Mouse (Mus musculus): ENCODE measurements around the gene Ulk4. TPM values are rescaled to one million over a fixed set of nuclear protein-coding genes. Genes with fewer than 3 reads are reported as not detected.

The Ulk4 gene
- polyA plus RNA-seq, 1 experiment, result 1.1 TPM

- no peaks in the 10 kb centered on the region for H3K36me3 ChIP-seq (ENCODE audit: control insufficient read depth, insufficient read depth)
- TF ChIP-seq MYOD1 (IDR thresholded peaks at IDR 0.05; ENCODE audit: control insufficient read depth, insufficient read length, low read depth) (no peak), FOSL1 (IDR thresholded peaks at IDR 0.05; ENCODE audit: insufficient read depth, low read length, poor library complexity, severe bottlenecking) (no peak), MAX (IDR thresholded peaks at IDR 0.05) (no peak), CTCF (IDR thresholded peaks at IDR 0.05; ENCODE audit: control insufficient read depth, insufficient read depth, insufficient read length) (no peak), MYOG (IDR thresholded peaks at IDR 0.05; ENCODE audit: control insufficient read depth, extremely low read depth, insufficient read length) (no peak), CEBPB (IDR thresholded peaks at IDR 0.05; ENCODE audit: low read depth) (no peak), USF1 (IDR thresholded peaks at IDR 0.05; ENCODE audit: low read depth) (no peak)
- H3K4me3 ChIP-seq (ENCODE audit: insufficient read depth, poor library complexity, severe bottlenecking), result no peak overlapping the region
- no peaks in the 10 kb centered on the region for H3K79me3 ChIP-seq (ENCODE audit: low read depth)
- H3K79me2 ChIP-seq (ENCODE audit: control insufficient read depth, insufficient read depth), result no peaks in the 10 kb centered on the region
- no peaks in the 10 kb centered on the region for H3K27me3 ChIP-seq (ENCODE audit: control insufficient read depth, insufficient read depth, insufficient read length)
- H3ac ChIP-seq (ENCODE audit: control insufficient read depth, insufficient read length, low read depth), result no peak overlapping the region
Observed at GRCm38 (mm10) chr9:121064606-121065355, 212.2 kb downstream of the Ulk4 start.

- no peak overlapping the region for H3ac ChIP-seq (ENCODE audit: control insufficient read depth, insufficient read length, low read depth)
- TF ChIP-seq MYOD1 (IDR thresholded peaks at IDR 0.05; ENCODE audit: control insufficient read depth, insufficient read length, low read depth), result no peak
- no peak for TF ChIP-seq CEBPB (IDR thresholded peaks at IDR 0.05; ENCODE audit: low read depth)
Observed at GRCm38 (mm10) chr9:121062671-121063070, 214.3 kb downstream of the Ulk4 start.

GRCm38 (mm10) chr9:121061820-121062623 is 215.0 kb downstream of the Ulk4 start:
- Histone ChIP-seq H3K79me3 (ENCODE audit: low read depth) (no peaks in the 10 kb centered on the region), H3K79me2 (ENCODE audit: control insufficient read depth, insufficient read depth) (no peaks in the 10 kb centered on the region), H3K36me3 (ENCODE audit: control insufficient read depth, insufficient read depth) (no peaks in the 10 kb centered on the region), H3ac (ENCODE audit: control insufficient read depth, insufficient read length, low read depth) (no peak overlapping the region), H3K27me3 (ENCODE audit: control insufficient read depth, insufficient read depth, insufficient read length) (no peaks in the 10 kb centered on the region), H3K4me3 (ENCODE audit: insufficient read depth, poor library complexity, severe bottlenecking) (no peak overlapping the region)
- TF ChIP-seq CEBPB (IDR thresholded peaks at IDR 0.05; ENCODE audit: low read depth), result no peak

More at GRCm38 (mm10) chr9:121062671-121063070, 214.3 kb downstream of the Ulk4 start:
- H3K4me3 ChIP-seq (ENCODE audit: insufficient read depth, poor library complexity, severe bottlenecking), result no peak overlapping the region
- H3K79me2 ChIP-seq (ENCODE audit: control insufficient read depth, insufficient read depth), result no peaks in the 10 kb centered on the region
- H3K36me3 ChIP-seq (ENCODE audit: control insufficient read depth, insufficient read depth), result no peaks in the 10 kb centered on the region
- no peaks in the 10 kb centered on the region for H3K79me3 ChIP-seq (ENCODE audit: low read depth)
- no peaks in the 10 kb centered on the region for H3K27me3 ChIP-seq (ENCODE audit: control insufficient read depth, insufficient read depth, insufficient read length)

- no peak overlapping the region for H3ac ChIP-seq (ENCODE audit: control insufficient read depth, insufficient read length, low read depth)
- TF ChIP-seq MYOD1 (IDR thresholded peaks at IDR 0.05; ENCODE audit: control insufficient read depth, insufficient read length, low read depth), result no peak
- no peak for TF ChIP-seq MYOG (IDR thresholded peaks at IDR 0.05; ENCODE audit: control insufficient read depth, extremely low read depth, insufficient read length)
- no peaks in the 10 kb centered on the region for H3K79me3 ChIP-seq (ENCODE audit: low read depth)
- H3K4me3 ChIP-seq (ENCODE audit: insufficient read depth, poor library complexity, severe bottlenecking), result no peak overlapping the region
- no peaks in the 10 kb centered on the region for H3K79me2 ChIP-seq (ENCODE audit: control insufficient read depth, insufficient read depth)
- H3K27me3 ChIP-seq (ENCODE audit: control insufficient read depth, insufficient read depth, insufficient read length), result no peaks in the 10 kb centered on the region
- H3K36me3 ChIP-seq (ENCODE audit: control insufficient read depth, insufficient read depth), result no peaks in the 10 kb centered on the region
Observed at GRCm38 (mm10) chr9:121060331-121060730, 216.7 kb downstream of the Ulk4 start.

- Histone ChIP-seq H3K4me3 (ENCODE audit: insufficient read depth, poor library complexity, severe bottlenecking) (no peak overlapping the region), H3K79me3 (ENCODE audit: low read depth) (no peaks in the 10 kb centered on the region), H3ac (ENCODE audit: control insufficient read depth, insufficient read length, low read depth) (no peak overlapping the region), H3K36me3 (ENCODE audit: control insufficient read depth, insufficient read depth) (no peaks in the 10 kb centered on the region), H3K27me3 (ENCODE audit: control insufficient read depth, insufficient read depth, insufficient read length) (no peaks in the 10 kb centered on the region), H3K79me2 (ENCODE audit: control insufficient read depth, insufficient read depth) (no peaks in the 10 kb centered on the region)
- TF ChIP-seq MAX (IDR thresholded peaks at IDR 0.05), result no peak
- no peak for TF ChIP-seq USF1 (IDR thresholded peaks at IDR 0.05; ENCODE audit: low read depth)
- no peak for TF ChIP-seq MYOG (IDR thresholded peaks at IDR 0.05; ENCODE audit: control insufficient read depth, extremely low read depth, insufficient read length)
- TF ChIP-seq MYOD1 (IDR thresholded peaks at IDR 0.05; ENCODE audit: control insufficient read depth, insufficient read length, low read depth), result no peak
- TF ChIP-seq FOSL1 (IDR thresholded peaks at IDR 0.05; ENCODE audit: insufficient read depth, low read length, poor library complexity, severe bottlenecking), result no peak
- TF ChIP-seq CEBPB (IDR thresholded peaks at IDR 0.05; ENCODE audit: low read depth), result no peak
- TF ChIP-seq CTCF (IDR thresholded peaks at IDR 0.05; ENCODE audit: control insufficient read depth, insufficient read depth, insufficient read length), result no peak
Observed at GRCm38 (mm10) chr9:121059286-121059685, 217.7 kb downstream of the Ulk4 start.

GRCm38 (mm10) chr9:121058538-121058937 is 218.5 kb downstream of the Ulk4 start:
- no peak overlapping the region for H3ac ChIP-seq (ENCODE audit: control insufficient read depth, insufficient read length, low read depth)
- TF ChIP-seq MYOG (IDR thresholded peaks at IDR 0.05; ENCODE audit: control insufficient read depth, extremely low read depth, insufficient read length), result no peak
- H3K27me3 ChIP-seq (ENCODE audit: control insufficient read depth, insufficient read depth, insufficient read length), result no peaks in the 10 kb centered on the region
- H3K4me3 ChIP-seq (ENCODE audit: insufficient read depth, poor library complexity, severe bottlenecking), result no peak overlapping the region
- H3K36me3 ChIP-seq (ENCODE audit: control insufficient read depth, insufficient read depth), result no peaks in the 10 kb centered on the region
- H3K79me3 ChIP-seq (ENCODE audit: low read depth), result no peaks in the 10 kb centered on the region
- H3K79me2 ChIP-seq (ENCODE audit: control insufficient read depth, insufficient read depth), result no peaks in the 10 kb centered on the region

All from C2C12 (cell line).